Mouse (Mus musculus): ENCODE measurements around the gene Ywhag.

Gene Ywhag

DNA sequence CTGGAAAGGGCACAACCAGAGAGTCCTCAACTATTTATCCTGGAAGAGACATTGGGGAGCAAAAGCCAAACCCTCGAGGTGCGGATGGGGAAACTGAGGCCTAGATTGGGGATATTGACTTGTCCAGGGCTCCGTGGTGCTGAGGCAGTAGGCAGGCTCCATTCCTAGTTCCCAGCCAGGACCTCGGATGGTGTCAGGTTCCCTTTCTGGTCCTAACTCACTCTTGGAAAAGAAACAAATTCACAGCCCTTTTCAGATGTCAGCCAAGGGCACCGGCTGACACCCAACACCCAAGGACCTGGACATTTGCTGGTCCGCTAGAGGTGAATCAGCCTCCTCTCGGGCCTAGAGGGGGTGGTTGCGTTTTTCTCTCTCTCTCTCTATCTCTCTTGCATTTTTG lies 67.8 kb downstream of the Ywhag start:
- in situ Hi-C loops (cut with MboI; ENCODE audit: unreplicated experiment in 2 of 2): no loop called here
